Mouse (Mus musculus) G1E (cell line): ENCODE measurements at regions not wholly inside any gene's neighbourhood (a gene's known extent, or its start where the extent isn't known, plus 50 kb on each side); places are given as distances from the start of the nearest gene placed in this dataset.

Experiments
- ATAC-seq: 2 replicates; pipeline ENCODE4 v1.8.0; 2016; ENCODE audit warnings: mild to moderate bottlenecking; ENCODE audit not compliant: insufficient number of reproducible peaks, poor library complexity, low FRiP score, severe bottlenecking; ENCODE audit errors: extremely low read depth
- DNase-seq: peaks from one replicate; pipeline ENCODE4 v3.0.0; 2012; ENCODE audit warnings: low spot score
- H3K27me3 ChIP-seq: 2 replicates; pipeline ENCODE4 v1.6.1; 2012; ENCODE audit warnings: mild to moderate bottlenecking, low read length, inconsistent platforms; ENCODE audit not compliant: insufficient read depth
- H3K36me3 ChIP-seq: replicated peaks from 2 replicates; pipeline ENCODE3; 2012; ENCODE audit warnings: mild to moderate bottlenecking, inconsistent platforms
- H3K4me1 ChIP-seq: 2 replicates; pipeline ENCODE4 v1.6.1; 2012; ENCODE audit warnings: low read depth, low read length, inconsistent platforms, mixed read lengths; ENCODE audit not compliant: insufficient read depth
- H3K4me3 ChIP-seq: 2 replicates; pipeline ENCODE4 v1.5.1; 2012; ENCODE audit warnings: low read depth, mild to moderate bottlenecking, inconsistent platforms, low read length, moderate library complexity, mixed read lengths
- H3K9me3 ChIP-seq: replicated peaks from 2 replicates; pipeline ENCODE4 v1.6.1; 2012; ENCODE audit warnings: inconsistent platforms
- CTCF ChIP-seq: IDR thresholded peaks from 2 replicates; pipeline ENCODE4 v1.5.1; 2012; ENCODE audit warnings: low read depth, low read length, inconsistent platforms, mixed read lengths
- GATA1 ChIP-seq: IDR thresholded peaks from 2 replicates; pipeline ENCODE4 v1.6.1; 2012; ENCODE audit warnings: borderline replicate concordance, low read length, inconsistent platforms, mixed read lengths
- GATA2 ChIP-seq: IDR thresholded peaks from 2 replicates; pipeline ENCODE4 v1.6.1; 2012; ENCODE audit warnings: low read depth, low read length, inconsistent platforms, borderline replicate concordance
- POLR2AphosphoS5 ChIP-seq: IDR thresholded peaks from 2 replicates; pipeline ENCODE4 v1.6.1; 2012; ENCODE audit warnings: low read depth, low read length, inconsistent platforms; ENCODE audit not compliant: insufficient replicate concordance
- TAL1 ChIP-seq: conservative IDR thresholded peaks from 2 replicates; pipeline ENCODE4 v1.6.1; 2012; ENCODE audit warnings: low read depth, low read length, inconsistent platforms, mixed read lengths

DNA sequence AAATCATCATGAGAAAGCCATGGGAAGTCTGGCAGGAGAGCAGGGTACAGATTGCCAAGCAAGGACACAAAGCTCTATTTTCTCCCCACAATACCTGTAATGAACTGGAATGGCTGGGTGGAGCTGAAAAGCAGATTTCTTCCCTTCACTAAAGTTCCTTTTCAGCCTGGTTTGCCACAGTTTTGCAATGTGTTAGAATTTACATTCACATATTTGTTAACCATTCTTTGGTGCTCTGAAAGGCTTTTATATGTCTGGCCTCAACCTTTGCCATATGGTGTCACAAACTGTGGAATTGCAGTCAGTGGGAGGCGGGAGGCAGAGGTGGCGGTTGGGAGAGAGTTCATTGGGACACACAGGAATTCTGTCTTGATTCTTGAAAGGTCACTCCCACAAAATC lies 78.3 kb upstream of the Olfm4 start:
- no peak for DNase-seq
- TF ChIP-seq TAL1, result no peak
- no peak for ATAC-seq

DNA sequence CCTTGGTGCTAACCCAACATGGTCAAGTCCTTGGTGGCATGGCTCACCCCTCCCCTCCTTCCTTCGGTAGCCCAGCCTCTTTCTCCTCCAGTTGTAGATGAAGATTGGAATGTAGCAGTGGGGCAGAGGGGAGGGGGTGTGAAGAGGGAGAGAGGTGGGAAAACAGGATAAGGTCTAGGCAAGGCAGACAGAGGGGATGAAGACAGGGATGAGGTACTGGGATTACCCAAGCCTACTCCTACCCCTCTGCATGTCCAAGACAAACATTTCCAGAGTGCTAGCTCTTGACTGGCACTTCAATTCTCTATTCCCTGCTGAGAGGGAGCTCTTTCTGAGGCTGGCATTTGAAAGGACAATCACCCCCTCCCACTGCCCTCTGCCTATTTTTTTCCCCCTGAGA lies 81.5 kb upstream of the Olfm4 start:
- TF ChIP-seq POLR2AphosphoS5 (no peak), GATA2 (no peak), GATA1 (no peak), CTCF (no peak), TAL1 (no peak)

More for the DNA sequence above, 78.3 kb upstream of the Olfm4 start:
- Histone ChIP-seq H3K4me3 (no peak overlapping the region), H3K27me3 (no peaks in the 10 kb centered on the region), H3K4me1 (no peaks in the 10 kb centered on the region), H3K36me3 (no peaks in the 10 kb centered on the region), H3K9me3 (peaks cover 21% of the 10 kb centered on the region)

DNA sequence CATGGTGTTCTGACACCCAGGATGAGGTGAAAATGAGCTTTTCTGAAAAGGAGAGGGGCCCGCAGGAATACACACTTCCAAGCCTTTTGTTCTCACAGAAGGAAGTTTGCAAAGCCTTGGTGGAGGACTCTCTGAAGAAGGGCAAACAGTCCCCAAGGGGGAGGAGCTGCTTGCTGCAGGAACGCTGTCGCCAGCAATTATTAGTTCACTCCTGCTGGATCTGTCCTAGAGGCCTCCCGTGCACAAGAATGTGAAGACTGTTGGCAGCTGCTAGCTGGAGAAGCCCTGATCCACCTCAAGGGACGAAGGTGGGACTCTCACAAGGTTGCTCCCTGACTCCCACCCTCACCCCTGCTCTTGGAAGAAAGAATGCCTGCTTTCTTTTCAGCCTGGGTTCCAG lies 85.6 kb upstream of the Olfm4 start:
- Histone ChIP-seq H3K36me3 (no peaks in the 10 kb centered on the region), H3K27me3 (no peaks in the 10 kb centered on the region), H3K4me1 (no peaks in the 10 kb centered on the region), H3K9me3 (peaks cover 40% of the 10 kb centered on the region), H3K4me3 (no peak overlapping the region)
- TF ChIP-seq CTCF, result no peak
- TF ChIP-seq GATA2, result no peak
- TF ChIP-seq GATA1, result no peak
- no peak for TF ChIP-seq TAL1
- no peak for TF ChIP-seq POLR2AphosphoS5
- ATAC-seq, result no peak
- no peak for DNase-seq

More for the DNA sequence above, 81.5 kb upstream of the Olfm4 start:
- H3K4me3 ChIP-seq, result no peak overlapping the region
- peaks cover 27% of the 10 kb centered on the region for H3K9me3 ChIP-seq
- no peaks in the 10 kb centered on the region for H3K27me3 ChIP-seq
- no peaks in the 10 kb centered on the region for H3K36me3 ChIP-seq
- H3K4me1 ChIP-seq, result no peaks in the 10 kb centered on the region
- ATAC-seq (no peak), DNase-seq (no peak)

- Histone ChIP-seq H3K36me3 (no peaks in the 10 kb centered on the region), H3K4me1 (no peaks in the 10 kb centered on the region), H3K4me3 (no peak overlapping the region), H3K27me3 (no peaks in the 10 kb centered on the region), H3K9me3 (peaks cover 35% of the 10 kb centered on the region)
- DNase-seq (no peak), ATAC-seq (no peak)
- TF ChIP-seq CTCF, result no peak
- TF ChIP-seq GATA2, result no peak
- no peak for TF ChIP-seq GATA1
- TF ChIP-seq TAL1, result no peak
- no peak for TF ChIP-seq POLR2AphosphoS5
Observed at GRCm38 (mm10) chr14:79893241-79893640, 90.6 kb upstream of the Olfm4 start.

- DNase-seq (no peak), ATAC-seq (no peak)
- no peak for TF ChIP-seq GATA1
Observed at GRCm38 (mm10) chr14:79890682-79891081, 93.2 kb upstream of the Olfm4 start.

DNA sequence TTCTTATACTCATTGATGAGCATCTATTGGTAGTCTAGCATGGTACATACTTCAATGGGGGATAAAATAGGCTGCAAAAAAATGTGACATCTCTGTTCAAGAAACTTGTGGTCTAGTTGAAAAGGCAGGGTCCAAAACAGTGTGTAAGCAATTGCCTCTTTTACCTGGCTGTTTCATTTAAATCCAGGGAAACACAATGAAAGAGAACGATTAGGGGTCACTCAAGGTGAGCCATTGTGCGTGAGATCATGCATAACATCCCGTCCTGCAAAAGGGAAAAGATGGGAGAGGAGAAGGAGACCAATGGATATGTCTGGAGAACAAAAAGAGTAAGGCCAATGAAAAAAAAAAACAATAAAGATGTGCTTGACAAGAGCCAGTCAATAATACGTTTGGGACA lies 93.6 kb upstream of the Olfm4 start:
- Histone ChIP-seq H3K36me3 (no peaks in the 10 kb centered on the region), H3K27me3 (no peaks in the 10 kb centered on the region), H3K4me3 (no peak overlapping the region), H3K9me3 (peaks cover 29% of the 10 kb centered on the region), H3K4me1 (no peaks in the 10 kb centered on the region)
- no peak for ATAC-seq
- TF ChIP-seq CTCF, result no peak
- TF ChIP-seq GATA1, result no peak
- no peak for TF ChIP-seq POLR2AphosphoS5
- TF ChIP-seq GATA2, result no peak
- TF ChIP-seq TAL1, result no peak
- DNase-seq, result no peak

More at GRCm38 (mm10) chr14:79890682-79891081, 93.2 kb upstream of the Olfm4 start:
- Histone ChIP-seq H3K36me3 (no peaks in the 10 kb centered on the region), H3K9me3 (peaks cover 25% of the 10 kb centered on the region), H3K4me3 (no peak overlapping the region), H3K27me3 (no peaks in the 10 kb centered on the region), H3K4me1 (no peaks in the 10 kb centered on the region)

- peaks cover 47% of the 10 kb centered on the region for H3K9me3 ChIP-seq
- no peaks in the 10 kb centered on the region for H3K27me3 ChIP-seq
- ATAC-seq (no peak), DNase-seq (no peak)
- TF ChIP-seq TAL1 (no peak), GATA1 (no peak), GATA2 (no peak), POLR2AphosphoS5 (no peak), CTCF (no peak)
- no peaks in the 10 kb centered on the region for H3K36me3 ChIP-seq
- H3K4me1 ChIP-seq, result no peaks in the 10 kb centered on the region
- H3K4me3 ChIP-seq, result no peak overlapping the region
Observed at GRCm38 (mm10) chr14:79883487-79883886, 100.4 kb upstream of the Olfm4 start.
